Mouse (Mus musculus) forebrain, embryonic 16.5 days (tissue): ENCODE data around the gene C130079G13Rik. TPM values are rescaled to one million over a fixed set of nuclear protein-coding genes. Genes with fewer than 3 reads are reported as not detected.

Experiments used
- polyA plus RNA-seq: library from polyadenylated mRNA; unstranded; fragments of >200 nt; fragmentation: Nextera tagmentation; extraction: Ambion mirVana; gene quantifications from 2 replicates; pipeline ENCODE4 v1.2.1, GENCODE M21; 2015

C130079G13Rik gene
- polyA plus RNA-seq, 1 experiment from 2014 or later: not detected

Other genes starting within 250 kb of the C130079G13Rik start
- not detected in 2 replicates for gene Gm5538, start 195.4 kb upstream of the C130079G13Rik start, polyA plus RNA-seq
- gene Gm8298, start 64.2 kb upstream of the C130079G13Rik start, polyA plus RNA-seq: not detected in 2 replicates
- gene Aadacl2, start 81.5 kb downstream of the C130079G13Rik start, polyA plus RNA-seq: not detected in 2 replicates
- gene Aadac, start 100.5 kb downstream of the C130079G13Rik start, polyA plus RNA-seq: not detected in 2 replicates
- not detected in 2 replicates for gene Sucnr1, start 156.7 kb downstream of the C130079G13Rik start, polyA plus RNA-seq